In genomic region chr17:23785561-23786471, GRCm38 (mm10) we compare ENCODE assay signal across 8 mouse cellular contexts. TPM values are rescaled to one million over a fixed set of nuclear protein-coding genes. Genes with fewer than 3 reads are reported as not detected.
DNase-seq lines count a peak whose midpoint lies in the region; ATAC-seq and TF ChIP-seq lines count a peak whose summit lies in the region.

Gene Flywch2 (minus strand): TSS chr17:23786081.

- H3K4me1 ChIP-seq in ES-E14 (ENCODE audit: control insufficient read depth in 2 of 2, insufficient read depth in 2 of 2, low read length in 2 of 2, poor library complexity in 1 of 2), result peaks cover 2 to 7% of the 10 kb centered on the region in 2 experiments; a peak in 3 of 4 replicates
- H3K4me1 ChIP-seq in forebrain, embryonic 15.5 days, result peaks cover 25% of the 10 kb centered on the region
- H3K4me1 ChIP-seq in liver, embryonic 15.5 days (replicated peaks), result peaks cover 27% of the 10 kb centered on the region
- peaks cover 5% of the 10 kb centered on the region; the same call in 1 of the 2 replicates for H3K4me1 ChIP-seq in neural tube, embryonic 11.5 days (ENCODE audit: control insufficient read depth, insufficient read depth, low read length)
- H3K4me1 ChIP-seq in stomach, postnatal 0 days (replicated peaks; ENCODE audit: control insufficient read depth, insufficient read depth), result peaks cover 2% of the 10 kb centered on the region; the same call in 1 of the 2 replicates

- intact Hi-C loops in heart, postnatal 10 days (cut with DNase I), result no loop called here

- no peaks in the 10 kb centered on the region for H3K36me3 ChIP-seq in ES-E14 (ENCODE audit: control insufficient read depth, insufficient read depth, low read length, poor library complexity, severe bottlenecking)
- H3K36me3 ChIP-seq in forebrain, embryonic 15.5 days, result no peaks in the 10 kb centered on the region
- H3K36me3 ChIP-seq in liver, embryonic 15.5 days (replicated peaks), result no peaks in the 10 kb centered on the region
- no peaks in the 10 kb centered on the region for H3K36me3 ChIP-seq in neural tube, embryonic 11.5 days (ENCODE audit: control insufficient read depth, insufficient read depth, low read length)
- H3K36me3 ChIP-seq in stomach, postnatal 0 days (ENCODE audit: control insufficient read depth, insufficient read depth, low read length), result no peaks in the 10 kb centered on the region

- H3K9me3 ChIP-seq in ES-E14 (ENCODE audit: control insufficient read depth, insufficient read depth, low read depth, low read length), result no peaks in the 10 kb centered on the region
- H3K9me3 ChIP-seq in forebrain, embryonic 15.5 days, result no peaks in the 10 kb centered on the region
- H3K9me3 ChIP-seq in liver, embryonic 15.5 days (replicated peaks), result no peaks in the 10 kb centered on the region
- no peaks in the 10 kb centered on the region for H3K9me3 ChIP-seq in neural tube, embryonic 11.5 days (ENCODE audit: control insufficient read depth, low read length)
- H3K9me3 ChIP-seq in stomach, postnatal 0 days (ENCODE audit: control insufficient read depth, low read length), result no peaks in the 10 kb centered on the region

- H3K9ac ChIP-seq in ES-E14 (ENCODE audit: insufficient read depth, low read depth, low read length, poor library complexity, severe bottlenecking), result peak within 1 kb of the TSS; percentile 89
- H3K9ac ChIP-seq in forebrain, embryonic 15.5 days (replicated peaks), result peak within 1 kb of the TSS; percentile 57
- peak within 1 kb of the TSS; percentile 52; the same call in 1 of the 2 replicates for H3K9ac ChIP-seq in liver, embryonic 15.5 days
- H3K9ac ChIP-seq in neural tube, embryonic 11.5 days (ENCODE audit: low read length), result peak within 1 kb of the TSS; percentile 75
- peak within 1 kb of the TSS; percentile 64 for H3K9ac ChIP-seq in stomach, postnatal 0 days (ENCODE audit: low read length)

- no peaks in the 10 kb centered on the region for H3K27me3 ChIP-seq in forebrain, embryonic 15.5 days
- H3K27me3 ChIP-seq in liver, embryonic 15.5 days, result peaks cover 12% of the 10 kb centered on the region
- H3K27me3 ChIP-seq in neural tube, embryonic 11.5 days (ENCODE audit: control insufficient read depth, insufficient read depth, low read length), result no peaks in the 10 kb centered on the region
- H3K27me3 ChIP-seq in stomach, postnatal 0 days (ENCODE audit: control insufficient read depth, insufficient read depth, low read length), result no peaks in the 10 kb centered on the region

- TF ChIP-seq CTCF in stomach, postnatal 0 days (IDR thresholded peaks at IDR 0.05; ENCODE audit: low read depth), result peak; percentile 25

- in situ Hi-C loops in ES-E14 (cut with MboI; ENCODE audit: low sequenced_read_pairs in 2 of 2, unreplicated experiment in 2 of 2), result no loop called here

- H3K27ac ChIP-seq in ES-E14 (ENCODE audit: insufficient read depth, low read depth, low read length, poor library complexity, severe bottlenecking), result peak within 1 kb of the TSS; percentile 51
- peak within 1 kb of the TSS; percentile 85 for H3K27ac ChIP-seq in forebrain, embryonic 15.5 days (replicated peaks)
- H3K27ac ChIP-seq in liver, embryonic 15.5 days (replicated peaks), result no peak within 1 kb of the TSS
- H3K27ac ChIP-seq in neural tube, embryonic 11.5 days (ENCODE audit: low read depth, low read length), result 0 out of 2 replicates have a peak within 1 kb of the TSS, but pooled peaks have one; percentile 56
- no peak within 1 kb of the TSS for H3K27ac ChIP-seq in stomach, postnatal 0 days (replicated peaks)

- peak; percentile 84 for ATAC-seq in forebrain, embryonic 15.5 days (replicated peaks)
- peak; percentile 46; the same call in 1 of the 2 replicates for ATAC-seq in liver, embryonic 15.5 days (ENCODE audit: insufficient read depth)
- peak; percentile 71 for ATAC-seq in neural tube, embryonic 11.5 days (ENCODE audit: insufficient read depth, low FRiP score, low TSS enrichment)
- peak; percentile 81 for ATAC-seq in stomach, postnatal 0 days (ENCODE audit: low FRiP score, low TSS enrichment)

- peak within 1 kb of the TSS; percentile 63 for H3K4me2 ChIP-seq in forebrain, embryonic 15.5 days (replicated peaks)
- peak within 1 kb of the TSS; percentile 97 for H3K4me2 ChIP-seq in liver, embryonic 15.5 days
- peak within 1 kb of the TSS; percentile 59 for H3K4me2 ChIP-seq in neural tube, embryonic 11.5 days (ENCODE audit: low read depth)
- H3K4me2 ChIP-seq in stomach, postnatal 0 days (replicated peaks; ENCODE audit: low read depth), result peak within 1 kb of the TSS; percentile 80

- WGBS in forebrain, embryonic 15.5 days, result 2% methylated on average over 43 of the region's 43 CpGs
- 5% methylated on average over 43 of the region's 43 CpGs for WGBS in liver, embryonic 15.5 days (ENCODE audit: insufficient replicate concordance)
- 2% methylated on average over 39 of the region's 43 CpGs for WGBS in neural tube, embryonic 11.5 days
- 2% methylated on average over 43 of the region's 43 CpGs for WGBS in stomach, postnatal 0 days

- H3K4me3 ChIP-seq in ES-E14 (ENCODE audit: insufficient read depth in 1 of 2, low read depth in 1 of 2, low read length in 2 of 2, poor library complexity in 1 of 2, severe bottlenecking in 1 of 2), result peak within 1 kb of the TSS; percentile 63 to 80
- H3K4me3 ChIP-seq in forebrain, embryonic 15.5 days, result peak within 1 kb of the TSS; percentile 50
- H3K4me3 ChIP-seq in liver, embryonic 15.5 days (replicated peaks), result peak within 1 kb of the TSS; percentile 60
- peak within 1 kb of the TSS; percentile 47 for H3K4me3 ChIP-seq in neural tube, embryonic 11.5 days (ENCODE audit: low read depth, low read length)
- peak within 1 kb of the TSS; percentile 54 for H3K4me3 ChIP-seq in stomach, postnatal 0 days (ENCODE audit: low read depth, low read length)

- no peak for TF ChIP-seq EP300 in stomach, postnatal 0 days (optimal IDR thresholded peaks at IDR 0.05)

- DNase-seq in ES-E14 (ENCODE audit: low read depth, low spot score), result no peak
- peak; percentile 98 for DNase-seq in cerebellum, adult 11-12 months
- DNase-seq in heart, postnatal 10 days, result peak; percentile 60 to 76
- DNase-seq in kidney, postnatal 4 days, result peak; percentile 86 to 89
- DNase-seq in neural tube, embryonic 11.5 days (ENCODE audit: low spot score), result peak; percentile 84
- DNase-seq in stomach, postnatal 0 days (ENCODE audit: low spot score), result peak; percentile 85

TF ChIP-seq in ES-E14, 5 proteins besides CTCF, POLR2A, EP300 and RAD21:
- TF ChIP-seq HCFC1 (IDR thresholded peaks at IDR 0.05; ENCODE audit: borderline replicate concordance, insufficient read depth, low read length) (no peak), MAFK (IDR thresholded peaks at IDR 0.05; ENCODE audit: insufficient read depth, low read depth, low read length) (no peak), ZC3H11A (IDR thresholded peaks at IDR 0.05; ENCODE audit: borderline replicate concordance, low read depth, low read length) (no peak), CHD2 (IDR thresholded peaks at IDR 0.05; ENCODE audit: low read depth, low read length) (no peak), ZNF384 (IDR thresholded peaks at IDR 0.05; ENCODE audit: low read depth, low read length) (no peak)

RNA-seq across cellular contexts. Expression of gene Flywch2, which starts in this region (rescaled TPM):
- total RNA-seq in ES-E14 (2012; rRNA removed), result 8.0 and 10.8 TPM in 2 replicates
- 30.7 and 31.9 TPM in 2 replicates for polyA plus RNA-seq in forebrain, embryonic 15.5 days (2015; fragmentation: Nextera tagmentation; extraction: Ambion mirVana)
- total RNA-seq in heart, postnatal 10 days (2021), result 1 to 10 TPM; 2.3 to 2.4 TPM
- 0.93 and 0.94 TPM in 2 replicates for polyA plus RNA-seq in liver, embryonic 15.5 days (2015; fragmentation: Nextera tagmentation; extraction: Ambion mirVana)
- polyA plus RNA-seq in neural tube, embryonic 11.5 days (2014; fragmentation: Nextera tagmentation; extraction: Ambion mirVana), result 29.1 and 32.6 TPM in 2 replicates
- polyA plus RNA-seq in stomach, postnatal 0 days (2015; fragmentation: Nextera tagmentation; extraction: Ambion mirVana), result 15.9 and 16.4 TPM in 2 replicates

Comparison
In these comparisons a context has a peak if more than half of its experiments do, and no peak if none do; other contexts are left out.
1. Peak in ATAC-seq, H3K4me3 ChIP-seq, H3K9ac ChIP-seq and H3K4me2 ChIP-seq in liver, embryonic 15.5 days; RNA of the gene not detected or under 1 TPM.
2. H3K27ac ChIP-seq: peak in ES-E14 (single experiment), forebrain, embryonic 15.5 days (single experiment) and neural tube, embryonic 11.5 days (single experiment); none in liver, embryonic 15.5 days (single experiment) and stomach, postnatal 0 days (single experiment).
3. Peak in every context shown above with its lines, with median percentiles within 50 percentile points of each other: H3K4me3 ChIP-seq, H3K9ac ChIP-seq, ATAC-seq and H3K4me2 ChIP-seq.